Mouse (Mus musculus): Measurements from ENCODE around the gene Kcng4. TPM values are rescaled to one million over a fixed set of nuclear protein-coding genes. Genes with fewer than 3 reads are reported as not detected.

The Kcng4 gene
- total and polyA plus RNA-seq, 3 experiments = 0.05 to 0.33 (median 0.23) TPM

DNA sequence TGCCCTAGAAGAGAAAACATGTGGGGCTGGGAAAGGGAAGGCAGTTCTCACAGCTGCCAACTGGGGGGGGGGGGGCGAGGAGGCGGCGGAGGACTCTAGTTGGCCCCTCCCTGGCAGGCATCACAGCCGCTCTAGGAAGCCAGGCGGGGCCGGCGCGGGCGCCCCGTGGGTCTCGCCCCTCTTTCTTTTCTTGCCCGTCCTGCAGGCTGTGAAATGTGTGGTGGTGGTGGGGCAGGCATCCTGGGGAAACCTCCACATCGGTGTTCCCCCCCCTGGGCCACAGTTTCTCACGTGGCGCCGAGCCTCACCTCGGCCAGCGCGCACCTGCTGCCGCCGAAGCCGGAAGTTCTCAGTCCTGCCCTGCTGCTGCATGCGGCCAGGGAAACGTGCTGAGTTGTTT is 49.6 kb downstream of the Kcng4 start:
- H3K27me3 ChIP-seq (ENCODE audit: control insufficient read depth, insufficient read depth, low read length) = no peaks in the 10 kb centered on the region; the same call in 1 of the 2 replicates
- no peaks in the 10 kb centered on the region for H3K36me3 ChIP-seq (ENCODE audit: control insufficient read depth, insufficient read depth, low read length)
- H3K27ac ChIP-seq = no peak overlapping the region
- H3K79me2 ChIP-seq (replicated peaks; ENCODE audit: control insufficient read depth, insufficient read depth, low read length) = no peaks in the 10 kb centered on the region
- intact Hi-C loops (cut with DNase I) = no loop called here
- no peak overlapping the region for H3K4me3 ChIP-seq
- H3K4me1 ChIP-seq (ENCODE audit: control insufficient read depth, insufficient read depth, low read length) = no peaks in the 10 kb centered on the region
- DNase-seq = no peak
- TF ChIP-seq CTCF (IDR thresholded peaks at IDR 0.05) (no peak), EP300 (IDR thresholded peaks at IDR 0.05; ENCODE audit: insufficient read depth, low read depth, low read length) (no peak), POLR2A (IDR thresholded peaks at IDR 0.05; ENCODE audit: insufficient read depth, low read depth, low read length) (no peak)
- WGBS = 13% methylated on average over 24 of the region's 24 CpGs
- peak overlapping the region; percentile 62; the same call in 1 of the 2 replicates for H3K9ac ChIP-seq (ENCODE audit: low read depth, low read length)

GRCm38 (mm10) chr8:119580441-119581161 is 54.9 kb downstream of the Kcng4 start:
- Histone ChIP-seq H3K79me2 (replicated peaks; ENCODE audit: control insufficient read depth, insufficient read depth, low read length) (no peaks in the 10 kb centered on the region), H3K4me3 (no peak overlapping the region), H3K9ac (ENCODE audit: low read depth, low read length) (no peak overlapping the region), H3K4me1 (ENCODE audit: control insufficient read depth, insufficient read depth, low read length) (no peaks in the 10 kb centered on the region), H3K27me3 (ENCODE audit: control insufficient read depth, insufficient read depth, low read length) (no peaks in the 10 kb centered on the region), H3K27ac (no peak overlapping the region), H3K36me3 (ENCODE audit: control insufficient read depth, insufficient read depth, low read length) (no peaks in the 10 kb centered on the region)
- 62% methylated on average over 5 of the region's 5 CpGs for WGBS
- no peak for TF ChIP-seq POLR2A (IDR thresholded peaks at IDR 0.05; ENCODE audit: insufficient read depth, low read depth, low read length)
- TF ChIP-seq EP300 (IDR thresholded peaks at IDR 0.05; ENCODE audit: insufficient read depth, low read depth, low read length) = no peak
- TF ChIP-seq CTCF (IDR thresholded peaks at IDR 0.05) = no peak
- no peak for DNase-seq
- intact Hi-C loops (cut with DNase I) = no loop called here

DNA sequence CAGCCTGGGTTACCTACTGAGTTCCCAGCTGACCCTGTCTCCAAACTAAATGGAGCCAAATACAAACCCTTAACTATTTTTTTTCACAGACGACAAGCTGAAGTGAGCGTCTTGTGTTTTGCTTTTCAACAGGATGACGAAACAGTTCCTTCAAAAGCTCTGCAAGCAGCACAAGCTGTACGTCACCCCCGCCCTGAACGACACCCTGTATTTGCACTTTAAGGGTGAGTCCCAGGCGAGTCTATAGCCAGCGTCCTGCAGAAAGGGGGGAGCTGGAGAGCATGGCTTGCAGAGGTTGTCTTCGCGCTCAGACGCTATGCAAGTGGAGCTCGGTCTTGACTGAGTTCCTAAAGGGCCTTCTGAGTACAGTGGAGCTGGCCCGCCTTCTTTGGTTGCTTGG is 56.4 kb downstream of the Kcng4 start:
- Histone ChIP-seq H3K4me3 (no peak overlapping the region), H3K36me3 (ENCODE audit: control insufficient read depth, insufficient read depth, low read length) (no peaks in the 10 kb centered on the region), H3K79me2 (replicated peaks; ENCODE audit: control insufficient read depth, insufficient read depth, low read length) (0 out of 2 replicates have a peak, but pooled peaks cover 1% of the 10 kb centered on the region), H3K27me3 (ENCODE audit: control insufficient read depth, insufficient read depth, low read length) (no peaks in the 10 kb centered on the region), H3K4me1 (ENCODE audit: control insufficient read depth, insufficient read depth, low read length) (no peaks in the 10 kb centered on the region), H3K9ac (ENCODE audit: low read depth, low read length) (no peak overlapping the region), H3K27ac (no peak overlapping the region)
- TF ChIP-seq POLR2A (IDR thresholded peaks at IDR 0.05; ENCODE audit: insufficient read depth, low read depth, low read length) (no peak), CTCF (IDR thresholded peaks at IDR 0.05) (no peak), EP300 (IDR thresholded peaks at IDR 0.05; ENCODE audit: insufficient read depth, low read depth, low read length) (no peak)
- no peak for DNase-seq
- 67% methylated on average over 13 of the region's 13 CpGs for WGBS
- intact Hi-C loops (cut with DNase I) = no loop called here

GRCm38 (mm10) chr8:119575366-119575726 is 60.1 kb downstream of the Kcng4 start:
- H3K27ac ChIP-seq = peak overlapping the region; percentile 58; the same call in 1 of the 2 replicates
- TF ChIP-seq CTCF (IDR thresholded peaks at IDR 0.05) = no peak
- no peak for TF ChIP-seq POLR2A (IDR thresholded peaks at IDR 0.05; ENCODE audit: insufficient read depth, low read depth, low read length)
- no peak for TF ChIP-seq EP300 (IDR thresholded peaks at IDR 0.05; ENCODE audit: insufficient read depth, low read depth, low read length)
- no peaks in the 10 kb centered on the region for H3K4me1 ChIP-seq (ENCODE audit: control insufficient read depth, insufficient read depth, low read length)
- no peaks in the 10 kb centered on the region for H3K36me3 ChIP-seq (ENCODE audit: control insufficient read depth, insufficient read depth, low read length)
- H3K4me3 ChIP-seq = peak overlapping the region; percentile 75
- no peak for DNase-seq
- no peaks in the 10 kb centered on the region for H3K27me3 ChIP-seq (ENCODE audit: control insufficient read depth, insufficient read depth, low read length)
- intact Hi-C loops (cut with DNase I) = loop anchor here (1.0 to 2.0 kb wide), 2 partner anchors 17 to 29 kb away; partner anchors contain the start of genes Mbtps1 and Taf1c
- peak overlapping the region; percentile 58 for H3K9ac ChIP-seq (ENCODE audit: low read depth, low read length)
- WGBS = 1% methylated on average over 16 of the region's 16 CpGs
- peaks cover 7% of the 10 kb centered on the region; the same call in 1 of the 2 replicates for H3K79me2 ChIP-seq (replicated peaks; ENCODE audit: control insufficient read depth, insufficient read depth, low read length)

GRCm38 (mm10) chr8:119574437-119575365 is 60.8 kb downstream of the Kcng4 start, which contains the start of the genes Hsdl1 and Dnaaf1:
Gene Hsdl1 (minus strand): TSS chr8:119575183.
Gene Dnaaf1 (plus strand): TSS chr8:119575235.
- Histone ChIP-seq H3K4me3 (peak within 1 kb of the TSS; percentile 75), H3K36me3 (ENCODE audit: control insufficient read depth, insufficient read depth, low read length) (no peaks in the 10 kb centered on the region), H3K4me1 (ENCODE audit: control insufficient read depth, insufficient read depth, low read length) (no peaks in the 10 kb centered on the region), H3K27me3 (ENCODE audit: control insufficient read depth, insufficient read depth, low read length) (no peaks in the 10 kb centered on the region), H3K27ac (peak within 1 kb of the TSS; percentile 58), H3K9ac (ENCODE audit: low read depth, low read length) (peak within 1 kb of the TSS; percentile 91), H3K79me2 (replicated peaks; ENCODE audit: control insufficient read depth, insufficient read depth, low read length) (peaks cover 10% of the 10 kb centered on the region; the same call in 1 of the 2 replicates)
- intact Hi-C loops (cut with DNase I) = loop anchor here (1.0 to 2.0 kb wide), 2 partner anchors 16 to 30 kb away; partner anchors contain the start of genes Mbtps1 and Taf1c
- DNase-seq = peak; percentile 97 to 99
- TF ChIP-seq CTCF (IDR thresholded peaks at IDR 0.05) = peak; percentile 45
- peak; percentile 56; the same call in 1 of the 2 replicates for TF ChIP-seq POLR2A (IDR thresholded peaks at IDR 0.05; ENCODE audit: insufficient read depth, low read depth, low read length)
- TF ChIP-seq EP300 (IDR thresholded peaks at IDR 0.05; ENCODE audit: insufficient read depth, low read depth, low read length) = no peak
- under 1% methylated on average over 95 of the region's 97 CpGs for WGBS

Other genes with a start within 250 kb of the Kcng4 start
- gene Mlycd, start 240.8 kb downstream of the Kcng4 start, total RNA-seq (2021) = 100 to 1,000 TPM; 110 to 118 TPM
- gene Mlycd, start 240.8 kb downstream of the Kcng4 start, polyA plus RNA-seq (2012; rRNA removed) = 83.8 and 99.1 TPM in 2 replicates
- 1 to 10 TPM; 3.9 to 5.5 TPM for gene Osgin1, start 201.6 kb downstream of the Kcng4 start, total RNA-seq (2021)
- 7.2 and 7.8 TPM in 2 replicates for gene Osgin1, start 201.6 kb downstream of the Kcng4 start, polyA plus RNA-seq (2012; rRNA removed)
- not detected for gene Necab2, start 189.0 kb downstream of the Kcng4 start, total RNA-seq (2021)
- not detected in 2 replicates for gene Necab2, start 189.0 kb downstream of the Kcng4 start, polyA plus RNA-seq (2012; rRNA removed)
- gene Slc38a8, start 134.0 kb downstream of the Kcng4 start, total RNA-seq (2021) = not detected
- gene Slc38a8, start 134.0 kb downstream of the Kcng4 start, polyA plus RNA-seq (2012; rRNA removed) = 0.12 TPM in 1 of 2 replicates, not detected in the other
- gene Mbtps1, start 76.9 kb downstream of the Kcng4 start, total RNA-seq (2021) = 10 to 100 TPM; 32.6 to 35.4 TPM
- 36.6 and 51.2 TPM in 2 replicates for gene Mbtps1, start 76.9 kb downstream of the Kcng4 start, polyA plus RNA-seq (2012; rRNA removed)
- gene Hsdl1, start 60.5 kb downstream of the Kcng4 start, total RNA-seq (2021) = 10 to 100 TPM; 17.6 to 20.4 TPM
- 11.9 and 15.6 TPM in 2 replicates for gene Hsdl1, start 60.5 kb downstream of the Kcng4 start, polyA plus RNA-seq (2012; rRNA removed)
- gene Dnaaf1, start 60.4 kb downstream of the Kcng4 start, total RNA-seq (2021) = not detected
- 0.12 and 0.39 TPM in 2 replicates for gene Dnaaf1, start 60.4 kb downstream of the Kcng4 start, polyA plus RNA-seq (2012; rRNA removed)
- gene Taf1c, start 30.5 kb downstream of the Kcng4 start, total RNA-seq (2021) = 1 to 10 TPM; 3.6 to 3.7 TPM
- 6.5 and 8.7 TPM in 2 replicates for gene Taf1c, start 30.5 kb downstream of the Kcng4 start, polyA plus RNA-seq (2012; rRNA removed)
- gene Adad2, start 22.9 kb downstream of the Kcng4 start, total RNA-seq (2021) = not detected
- not detected in 2 replicates for gene Adad2, start 22.9 kb downstream of the Kcng4 start, polyA plus RNA-seq (2012; rRNA removed)
- gene Wfdc1, start 30.7 kb upstream of the Kcng4 start, total RNA-seq (2021) = 10 to 100 TPM; 27.9 to 33.2 TPM
- gene Wfdc1, start 30.7 kb upstream of the Kcng4 start, polyA plus RNA-seq (2012; rRNA removed) = 39.0 and 41.4 TPM in 2 replicates
- under 1 TPM in 1 of 2 experiments, not detected in 1; 0.07 TPM for gene Atp2c2, start 64.3 kb upstream of the Kcng4 start, total RNA-seq (2021)
- 0.59 TPM in 1 of 2 replicates, not detected in the other for gene Atp2c2, start 64.3 kb upstream of the Kcng4 start, polyA plus RNA-seq (2012; rRNA removed)
- 10 to 100 TPM; 11.3 TPM for gene Tldc1, start 142.7 kb upstream of the Kcng4 start, total RNA-seq (2021)
- 14.6 and 15.6 TPM in 2 replicates for gene Tldc1, start 142.7 kb upstream of the Kcng4 start, polyA plus RNA-seq (2012; rRNA removed)
- gene Cotl1, start 204.9 kb upstream of the Kcng4 start, total RNA-seq (2021) = 10 to 100 TPM; 17.5 to 20.4 TPM
- gene Cotl1, start 204.9 kb upstream of the Kcng4 start, polyA plus RNA-seq (2012; rRNA removed) = 16.5 and 23.2 TPM in 2 replicates
- gene Klhl36, start 226.6 kb upstream of the Kcng4 start, total RNA-seq (2021) = 1 to 10 TPM; 2.6 to 2.7 TPM
- 5.7 and 6.0 TPM in 2 replicates for gene Klhl36, start 226.6 kb upstream of the Kcng4 start, polyA plus RNA-seq (2012; rRNA removed)

All from heart, adult 2 months (tissue).